Mouse (Mus musculus): ENCODE data around the gene Tnfsf13.

GRCm38 (mm10) chr11:69709554-69710446 lies 24.2 kb upstream of the Tnfsf13 start:
- TF ChIP-seq HCFC1 (IDR thresholded peaks at IDR 0.05; ENCODE audit: borderline replicate concordance, insufficient read depth, low read length) (no peak), MAFK (IDR thresholded peaks at IDR 0.05; ENCODE audit: insufficient read depth, low read depth, low read length) (no peak), ZC3H11A (IDR thresholded peaks at IDR 0.05; ENCODE audit: borderline replicate concordance, low read depth, low read length) (no peak), CHD2 (IDR thresholded peaks at IDR 0.05; ENCODE audit: low read depth, low read length) (no peak), ZNF384 (IDR thresholded peaks at IDR 0.05; ENCODE audit: low read depth, low read length) (no peak)
